Mouse (Mus musculus) ES-E14 (cell line): Measurements from ENCODE around the gene Iqgap1. TPM values are rescaled to one million over a fixed set of nuclear protein-coding genes. Genes with fewer than 3 reads are reported as not detected.

ENCODE experiments used
- DNase-seq: peaks from one replicate; pipeline ENCODE4 v3.0.0-alpha.2; 2013; ENCODE audit warnings: low read depth, low spot score
- H3K27ac ChIP-seq: 2 replicates; pipeline ENCODE4 v1.5.1; 2012; ENCODE audit warnings: low read depth, mild to moderate bottlenecking, low read length, moderate library complexity, mixed read lengths; ENCODE audit not compliant: poor library complexity, insufficient read depth, severe bottlenecking
- H3K36me3 ChIP-seq: 2 replicates; pipeline ENCODE4 v1.6.1; 2012; ENCODE audit warnings: mild to moderate bottlenecking, low read length, moderate library complexity, mixed read lengths; ENCODE audit not compliant: control insufficient read depth, poor library complexity, insufficient read depth, severe bottlenecking
- H3K4me1 ChIP-seq, 2 experiments: fragments of 150-350 bp in 1 of 2; sonication (generic) in 1 of 2; 2 replicates each; pipeline ENCODE4 v1.6.1; 2012; ENCODE audit warnings: low read length in 2 of 2, mild to moderate bottlenecking in 1 of 2, mixed read lengths in 1 of 2; ENCODE audit not compliant: control insufficient read depth in 2 of 2, insufficient read depth in 2 of 2, poor library complexity in 1 of 2
- H3K4me3 ChIP-seq, 2 experiments: fragments of 150-350 bp in 1 of 2; sonication (generic) in 1 of 2; 2 replicates each; pipeline ENCODE4 v1.5.1; 2012; ENCODE audit warnings: low read length in 2 of 2, low read depth in 1 of 2, mild to moderate bottlenecking in 1 of 2, mixed read lengths in 1 of 2; ENCODE audit not compliant: insufficient read depth in 1 of 2, poor library complexity in 1 of 2, severe bottlenecking in 1 of 2
- H3K9ac ChIP-seq: 2 replicates; pipeline ENCODE4 v1.6.1; 2012; ENCODE audit warnings: low read depth, mild to moderate bottlenecking, low read length, mixed read lengths; ENCODE audit not compliant: poor library complexity, insufficient read depth, severe bottlenecking
- H3K9me3 ChIP-seq: fragments of 150-350 bp; sonication (generic); 2 replicates; pipeline ENCODE4 v1.6.1; 2012; ENCODE audit warnings: low read depth, mild to moderate bottlenecking, low read length; ENCODE audit not compliant: control insufficient read depth, insufficient read depth
- CHD2 ChIP-seq: IDR thresholded peaks from 2 replicates; pipeline ENCODE4 v1.6.1; 2014; ENCODE audit warnings: mild to moderate bottlenecking, low read depth, low read length, inconsistent platforms
- HCFC1 ChIP-seq: IDR thresholded peaks from 2 replicates; pipeline ENCODE4 v1.6.1; 2012; ENCODE audit warnings: low read length, inconsistent platforms, borderline replicate concordance; ENCODE audit not compliant: insufficient read depth
- MAFK ChIP-seq: IDR thresholded peaks from 2 replicates; pipeline ENCODE4 v1.6.1; 2014; ENCODE audit warnings: mild to moderate bottlenecking, low read depth, low read length, inconsistent platforms; ENCODE audit not compliant: insufficient read depth
- ZC3H11A ChIP-seq: IDR thresholded peaks from 2 replicates; pipeline ENCODE4 v1.6.1; 2012; ENCODE audit warnings: low read depth, mild to moderate bottlenecking, inconsistent platforms, low read length, borderline replicate concordance
- ZNF384 ChIP-seq: IDR thresholded peaks from 2 replicates; pipeline ENCODE4 v1.6.1; 2012; ENCODE audit warnings: low read depth, low read length, inconsistent platforms
- in situ Hi-C, 2 experiments: fragments of 600-800 bp; cut with MboI; formaldehyde crosslinking; loops; one replicate each; pipeline ENCODE4 v1.15.1; 2025; ENCODE audit warnings: low sequenced_read_pairs in 2 of 2, inconsistent platforms in 1 of 2; ENCODE audit not compliant: unreplicated experiment in 2 of 2
- total RNA-seq: library from RNA; depleted of rRNA; stranded (reverse); fragments of 300-350 nt; gene quantifications from 2 replicates; pipeline ENCODE4 v1.2.3, GENCODE M21; 2012

The Iqgap1 gene
- total RNA-seq, 1 experiment, result 135 TPM

DNA sequence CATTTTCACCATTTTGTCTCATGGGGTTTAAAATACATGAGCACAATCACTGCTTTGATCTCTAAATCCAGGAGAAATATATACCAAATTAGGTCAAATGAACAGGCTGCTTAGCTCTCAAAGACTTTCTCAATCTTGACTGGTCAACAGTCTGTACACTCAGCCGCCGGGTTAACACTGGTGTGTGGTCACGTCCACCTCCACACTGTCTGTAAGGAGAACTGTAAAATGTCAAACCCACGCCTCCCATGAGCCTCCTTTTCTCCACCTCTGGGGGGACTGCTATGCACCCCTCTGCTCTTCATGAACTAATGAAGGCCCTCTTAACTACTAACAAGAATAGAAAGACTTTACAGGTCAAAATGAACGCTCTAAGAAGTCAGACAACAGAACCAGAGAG, 36.2 kb downstream of the Iqgap1 start:
- TF ChIP-seq MAFK, result no peak
- TF ChIP-seq CHD2, result no peak
- TF ChIP-seq HCFC1, result no peak
- TF ChIP-seq ZNF384, result no peak
- TF ChIP-seq ZC3H11A, result no peak
- H3K4me3 ChIP-seq, result no peak overlapping the region
- in situ Hi-C loops, result no loop called here
- no peaks in the 10 kb centered on the region for H3K9me3 ChIP-seq
- H3K36me3 ChIP-seq, result peaks cover 8% of the 10 kb centered on the region; the same call in 1 of the 2 replicates
- no peak for DNase-seq
- no peak overlapping the region for H3K27ac ChIP-seq
- H3K4me1 ChIP-seq, result 0 out of 4 replicates have a peak, but pooled peaks cover 0 to 2% of the 10 kb centered on the region in 2 experiments
- H3K9ac ChIP-seq, result no peak overlapping the region

- Histone ChIP-seq H3K4me3 (no peak overlapping the region), H3K36me3 (peaks cover 8% of the 10 kb centered on the region; the same call in 1 of the 2 replicates), H3K4me1 (peaks cover 0 to 2% of the 10 kb centered on the region in 2 experiments; a peak in 1 of 4 replicates), H3K9ac (no peak overlapping the region), H3K27ac (no peak overlapping the region), H3K9me3 (no peaks in the 10 kb centered on the region)
- DNase-seq, result no peak
- in situ Hi-C loops, result no loop called here
- TF ChIP-seq MAFK (no peak), HCFC1 (no peak), ZC3H11A (no peak), ZNF384 (no peak), CHD2 (no peak)
Measured at GRCm38 (mm10) chr7:80789061-80789460, 36.7 kb downstream of the Iqgap1 start.

DNA sequence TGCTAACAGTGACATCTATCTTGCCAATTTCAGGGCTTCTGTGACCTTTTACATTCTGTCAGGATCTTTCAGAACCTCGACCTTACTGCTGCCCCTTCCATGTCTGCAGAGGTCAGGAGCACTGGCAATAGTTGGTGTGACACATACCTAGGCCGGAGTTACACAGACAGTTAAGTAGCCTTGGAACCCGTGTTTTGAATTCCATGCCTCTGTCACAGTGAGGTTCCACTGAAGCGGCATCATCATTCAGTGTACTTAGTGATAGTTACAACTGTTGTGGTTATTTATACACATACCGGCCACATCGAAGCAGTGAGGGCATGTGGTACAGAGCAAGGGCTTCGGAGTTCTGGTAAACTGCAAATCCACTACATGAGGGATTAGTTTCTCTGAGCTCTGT, 37.8 kb downstream of the Iqgap1 start:
- Histone ChIP-seq H3K4me3 (no peak overlapping the region), H3K9ac (no peak overlapping the region), H3K9me3 (no peaks in the 10 kb centered on the region), H3K4me1 (peaks cover 4 to 7% of the 10 kb centered on the region in 2 experiments; a peak in 3 of 4 replicates), H3K27ac (no peak overlapping the region), H3K36me3 (peaks cover 3% of the 10 kb centered on the region; the same call in 1 of the 2 replicates)
- TF ChIP-seq ZNF384, result no peak
- no peak for TF ChIP-seq ZC3H11A
- no peak for TF ChIP-seq MAFK
- DNase-seq, result no peak
- in situ Hi-C loops, result no loop called here

DNA sequence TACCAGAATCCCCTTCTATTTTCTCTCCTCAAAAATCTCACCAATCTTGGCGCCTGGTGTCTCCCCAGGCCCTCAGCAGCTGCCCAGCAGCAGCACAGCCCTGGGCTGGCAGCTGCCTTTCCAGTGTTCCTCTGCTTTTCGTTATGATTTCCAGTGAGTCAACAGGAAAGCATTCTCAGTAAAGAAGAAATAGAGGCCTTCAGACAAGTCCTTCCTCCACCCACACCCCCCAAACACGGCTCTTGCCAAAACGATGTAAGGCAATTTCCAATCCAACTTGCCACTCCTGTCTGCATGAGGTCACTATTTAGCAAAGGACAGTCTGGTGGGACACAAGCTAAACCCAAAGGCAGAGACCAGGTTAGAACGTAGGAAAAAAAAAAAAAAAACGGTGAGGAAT, 39.0 kb downstream of the Iqgap1 start:
- Histone ChIP-seq H3K27ac (no peak overlapping the region), H3K9ac (no peak overlapping the region)

DNA sequence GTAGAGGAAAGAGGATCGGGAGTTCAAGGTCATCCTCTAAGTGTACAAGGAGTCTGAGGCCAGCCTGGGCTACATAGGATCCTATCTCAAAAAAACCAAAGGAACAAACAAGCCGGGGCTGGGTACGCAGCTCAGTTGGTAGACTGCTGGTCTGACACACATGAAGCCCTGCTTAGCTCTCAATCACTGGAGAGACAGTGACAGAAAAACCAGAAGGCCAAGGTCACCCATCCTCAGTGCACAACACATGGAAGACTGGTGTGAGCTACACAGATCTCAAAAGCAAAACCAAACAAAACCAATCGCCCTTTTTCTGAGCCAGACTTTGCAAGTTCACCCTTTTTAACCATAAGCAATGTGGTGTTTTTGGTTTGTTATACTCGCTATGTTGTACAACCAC, 41.9 kb downstream of the Iqgap1 start:
- Histone ChIP-seq H3K36me3 (0 out of 2 replicates have a peak, but pooled peaks cover 3% of the 10 kb centered on the region), H3K4me3 (no peak overlapping the region), H3K27ac (peak overlapping the region; percentile 60; the same call in 1 of the 2 replicates), H3K9me3 (no peaks in the 10 kb centered on the region), H3K9ac (no peak overlapping the region), H3K4me1 (peaks cover 10 to 17% of the 10 kb centered on the region in 2 experiments; a peak in 3 of 4 replicates)
- in situ Hi-C loops, result no loop called here
- TF ChIP-seq CHD2, result no peak
- TF ChIP-seq HCFC1, result no peak
- TF ChIP-seq ZC3H11A, result no peak
- TF ChIP-seq MAFK, result no peak
- TF ChIP-seq ZNF384, result no peak
- no peak for DNase-seq

More for the DNA sequence above, 39.0 kb downstream of the Iqgap1 start:
- in situ Hi-C loops, result no loop called here
- TF ChIP-seq MAFK (no peak), ZC3H11A (no peak), HCFC1 (no peak), ZNF384 (no peak), CHD2 (no peak)
- Histone ChIP-seq H3K4me3 (no peak overlapping the region), H3K9me3 (no peaks in the 10 kb centered on the region), H3K36me3 (0 out of 2 replicates have a peak, but pooled peaks cover 3% of the 10 kb centered on the region), H3K4me1 (peaks cover 8 to 12% of the 10 kb centered on the region in 2 experiments; a peak in 3 of 4 replicates)
- DNase-seq, result no peak
